Mouse (Mus musculus) forebrain, embryonic 14.5 days (tissue): ENCODE measurements around the gene Crb1. TPM values are rescaled to one million over a fixed set of nuclear protein-coding genes. Genes with fewer than 3 reads are reported as not detected.
"Not testable (repeated sequence)": the region's sequence is repeated elsewhere in the genome, so short reads cannot be mapped to it uniquely, and the experiment has no call there.

Experiments used
- ATAC-seq: fragments of 200-750 bp; cut with Nextera tagmentation; 2 replicates; pipeline ENCODE4 v1.8.0; 2017; ENCODE audit warnings: mild to moderate bottlenecking, moderate library complexity
- DNase-seq: peaks from one replicate; pipeline ENCODE4 v3.0.0-alpha.2; 2015; ENCODE audit warnings: low spot score
- H3K27ac ChIP-seq: fragments of 300-500 bp; sonication (generic); 2 replicates; pipeline ENCODE4 v1.5.1; 2014; ENCODE audit warnings: low read depth, mild to moderate bottlenecking, control low read depth, low read length, moderate library complexity
- H3K27me3 ChIP-seq: fragments of 300-500 bp; sonication (generic); replicated peaks from 2 replicates; pipeline ENCODE4 v1.6.1; 2014; ENCODE audit warnings: low read length, control low read depth, mixed read lengths; ENCODE audit not compliant: control insufficient read depth, insufficient read depth
- H3K36me3 ChIP-seq: fragments of 300-500 bp; sonication (generic); 2 replicates; pipeline ENCODE4 v1.6.1; 2014; ENCODE audit warnings: low read length, control low read depth; ENCODE audit not compliant: control insufficient read depth, insufficient read depth
- H3K4me1 ChIP-seq: fragments of 300-500 bp; sonication (generic); 2 replicates; pipeline ENCODE4 v1.6.1; 2014; ENCODE audit warnings: antibody characterized with exemption, low read length, control low read depth; ENCODE audit not compliant: control insufficient read depth, insufficient read depth
- H3K4me2 ChIP-seq: fragments of 300-500 bp; sonication (generic); 2 replicates; pipeline ENCODE4 v1.6.1; 2014; ENCODE audit warnings: mild to moderate bottlenecking, control low read depth, low read length
- H3K4me3 ChIP-seq: fragments of 300-500 bp; sonication (generic); 2 replicates; pipeline ENCODE4 v1.5.1; 2014; ENCODE audit warnings: low read depth, low read length, control low read depth
- H3K9ac ChIP-seq: fragments of 300-500 bp; sonication (generic); 2 replicates; pipeline ENCODE4 v1.6.1; 2014; ENCODE audit warnings: mild to moderate bottlenecking, low read length, control low read depth, moderate library complexity
- H3K9me3 ChIP-seq: fragments of 300-500 bp; sonication (generic); replicated peaks from 2 replicates; pipeline ENCODE4 v1.6.1; 2016; ENCODE audit warnings: low read length, control low read depth, mixed read lengths; ENCODE audit not compliant: control insufficient read depth
- WGBS: fragments of 180-500 bp; shearing (Covaris S2); extraction: QIAGEN DNeasy Blood & Tissue Kit; methylation state at CpG from one replicate; pipeline ENCODE4 v1.1.7; 2014; 5-methylcytosine and 5-hydroxymethylcytosine counted together
- polyA plus RNA-seq: library from polyadenylated mRNA; unstranded; fragments of >200 nt; fragmentation: Nextera tagmentation; extraction: Ambion mirVana; gene quantifications from 2 replicates; pipeline ENCODE4 v1.2.1, GENCODE M21; 2014

The Crb1 gene
- 1.3 and 1.8 TPM in 2 replicates for polyA plus RNA-seq

- Histone ChIP-seq H3K9me3 (no peaks in the 10 kb centered on the region), H3K9ac (peak within 1 kb of the TSS; percentile 54; the same call in 1 of the 2 replicates), H3K27ac (peak within 1 kb of the TSS; percentile 67), H3K4me3 (peak within 1 kb of the TSS; percentile 24), H3K27me3 (no peaks in the 10 kb centered on the region), H3K36me3 (no peaks in the 10 kb centered on the region), H3K4me1 (peaks cover 13% of the 10 kb centered on the region), H3K4me2 (peak within 1 kb of the TSS; percentile 45)
- 6% methylated on average over 5 of the region's 5 CpGs for WGBS
- ATAC-seq (peak; percentile 73), DNase-seq (peak; percentile 73)
Observed at GRCm38 (mm10) chr1:139376638-139377286, at the start of gene Crb1. Gene Crb1, minus strand, starts transcription at chr1:139377100.

GRCm38 (mm10) chr1:139425006-139425405 is 48.1 kb upstream of the Crb1 start:
- Histone ChIP-seq H3K9ac (peak overlapping the region; percentile 51), H3K4me3 (peak overlapping the region; percentile 33), H3K4me1 (peaks cover 29% of the 10 kb centered on the region), H3K27me3 (no peaks in the 10 kb centered on the region), H3K9me3 (no peaks in the 10 kb centered on the region), H3K27ac (no peak overlapping the region), H3K4me2 (peak overlapping the region; percentile 82), H3K36me3 (peaks cover 13% of the 10 kb centered on the region)
- DNase-seq (peak; percentile 50), ATAC-seq (no peak)
- WGBS = 10% methylated on average over 3 of the region's 3 CpGs

GRCm38 (mm10) chr1:139423931-139424330 is 47.0 kb upstream of the Crb1 start:
- Histone ChIP-seq H3K27ac (no peak overlapping the region), H3K36me3 (peaks cover 4% of the 10 kb centered on the region), H3K4me3 (peak overlapping the region; percentile 87), H3K4me1 (peaks cover 29% of the 10 kb centered on the region), H3K9ac (peak overlapping the region; percentile 95), H3K4me2 (peak overlapping the region; percentile 72), H3K9me3 (no peaks in the 10 kb centered on the region), H3K27me3 (no peaks in the 10 kb centered on the region)
- 55% methylated on average over 10 of the region's 10 CpGs for WGBS
- ATAC-seq = no peak
- DNase-seq = no peak

- no peaks in the 10 kb centered on the region for H3K9me3 ChIP-seq
- H3K4me2 ChIP-seq = peak overlapping the region; percentile 72
- peaks cover 3% of the 10 kb centered on the region; the same call in 1 of the 2 replicates for H3K36me3 ChIP-seq
- WGBS = 14% methylated on average over 10 of the region's 10 CpGs
- DNase-seq = peak; percentile 37
- H3K4me1 ChIP-seq = peaks cover 29% of the 10 kb centered on the region
- H3K27me3 ChIP-seq = no peaks in the 10 kb centered on the region
- H3K4me3 ChIP-seq = peak overlapping the region; percentile 87
- peak overlapping the region; percentile 95 for H3K9ac ChIP-seq
- peak overlapping the region; percentile 89; the same call in 1 of the 2 replicates for H3K27ac ChIP-seq
- no peak for ATAC-seq
Observed at GRCm38 (mm10) chr1:139422941-139423340, 46.0 kb upstream of the Crb1 start.

- Histone ChIP-seq H3K27me3 (no peaks in the 10 kb centered on the region), H3K9me3 (no peaks in the 10 kb centered on the region), H3K36me3 (peaks cover 3% of the 10 kb centered on the region; the same call in 1 of the 2 replicates), H3K4me1 (peaks cover 28% of the 10 kb centered on the region), H3K4me2 (peak within 1 kb of the TSS; percentile 72), H3K9ac (peak within 1 kb of the TSS; percentile 95), H3K27ac (peak within 1 kb of the TSS; percentile 89), H3K4me3 (peak within 1 kb of the TSS; percentile 87)
- peak; percentile 97 for ATAC-seq
- DNase-seq = peak; percentile 94
- under 1% methylated on average over 78 of the region's 88 CpGs for WGBS
Observed at GRCm38 (mm10) chr1:139421875-139422791, 45.2 kb upstream of the Crb1 start, which contains the start of gene Zbtb41. Gene Zbtb41, plus strand, starts transcription at chr1:139422288.

- ATAC-seq = peak; percentile 19
- peaks cover 24% of the 10 kb centered on the region for H3K4me1 ChIP-seq
- peak overlapping the region; percentile 72 for H3K4me2 ChIP-seq
- DNase-seq = no peak
- H3K27ac ChIP-seq = no peak overlapping the region
- H3K36me3 ChIP-seq = peaks cover 3% of the 10 kb centered on the region; the same call in 1 of the 2 replicates
- no peaks in the 10 kb centered on the region for H3K9me3 ChIP-seq
- no peaks in the 10 kb centered on the region for H3K27me3 ChIP-seq
- peak overlapping the region; percentile 95 for H3K9ac ChIP-seq
- peak overlapping the region; percentile 87 for H3K4me3 ChIP-seq
- 7% methylated on average over 8 of the region's 8 CpGs for WGBS
Observed at GRCm38 (mm10) chr1:139421521-139421874, 44.6 kb upstream of the Crb1 start.

- Histone ChIP-seq H3K27ac (no peak overlapping the region), H3K4me1 (no peaks in the 10 kb centered on the region), H3K9me3 (no peaks in the 10 kb centered on the region), H3K36me3 (no peaks in the 10 kb centered on the region), H3K4me3 (no peak overlapping the region), H3K4me2 (no peak overlapping the region), H3K27me3 (no peaks in the 10 kb centered on the region), H3K9ac (no peak overlapping the region)
- WGBS = 90% methylated on average over 3 of the region's 3 CpGs
- ATAC-seq (no peak), DNase-seq (no peak)
Observed at GRCm38 (mm10) chr1:139413465-139413864, 36.6 kb upstream of the Crb1 start.

GRCm38 (mm10) chr1:139412365-139412764 is 35.5 kb upstream of the Crb1 start:
- not testable (repeated sequence) for H3K27ac ChIP-seq, H3K4me3 ChIP-seq, H3K9ac ChIP-seq, DNase-seq, H3K4me1 ChIP-seq, ATAC-seq, H3K27me3 ChIP-seq, H3K9me3 ChIP-seq, H3K4me2 ChIP-seq, H3K36me3 ChIP-seq
- 90% methylated on average over 2 of the region's 2 CpGs for WGBS
